Mouse (Mus musculus) B cell, adult 2 months (primary cell): ENCODE results near the gene Tbc1d2b.

Source experiments
- DNase-seq, 2 experiments: peaks; one replicate each; pipeline ENCODE4 v3.0.0; 2022

The Tbc1d2b gene

GRCm38 (mm10) chr9:90241041-90241440 lies 29.6 kb downstream of the Tbc1d2b start:
- DNase-seq = no peak

GRCm38 (mm10) chr9:90240560-90240959 lies 30.0 kb downstream of the Tbc1d2b start:
- no peak for DNase-seq

DNA sequence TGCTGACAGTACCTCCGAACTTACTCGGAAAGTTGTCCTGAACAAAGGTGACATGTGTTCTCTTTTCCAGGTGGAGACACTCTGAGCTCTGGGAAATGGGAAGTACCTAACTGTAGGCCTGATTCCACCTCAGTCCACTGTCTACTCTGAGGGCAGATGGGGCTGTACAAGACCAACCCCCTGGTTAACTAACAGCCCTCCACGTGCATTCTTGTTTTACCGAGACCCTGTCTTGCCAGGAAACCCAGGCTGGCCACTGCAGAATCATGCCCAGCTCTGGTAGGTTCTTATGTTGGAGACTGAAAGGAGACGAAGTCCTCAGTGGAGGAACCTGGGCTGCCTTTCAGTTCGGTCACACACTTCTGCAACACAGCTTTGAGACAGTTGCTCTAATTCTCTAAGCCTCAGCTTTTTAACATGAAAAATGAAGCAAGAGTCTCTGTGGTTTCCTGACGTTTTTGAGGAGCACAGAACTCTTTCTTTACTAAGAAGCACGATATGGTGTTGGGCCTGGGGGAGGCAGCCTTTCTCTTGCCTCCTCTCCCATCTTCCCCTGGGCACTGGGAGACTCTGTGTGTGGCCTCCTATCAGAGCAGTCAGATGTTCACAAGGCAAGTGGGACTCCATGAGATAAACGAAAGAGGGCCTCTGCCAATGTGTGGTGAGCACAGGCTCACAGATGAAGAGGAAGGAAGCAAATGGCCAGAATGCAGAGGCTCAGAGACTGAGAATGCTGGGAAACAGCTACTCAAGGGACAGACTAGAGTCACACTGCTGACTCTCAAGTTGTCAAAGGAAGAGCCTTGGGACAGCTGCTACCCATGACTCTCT lies 33.2 kb downstream of the Tbc1d2b start:
- DNase-seq = no peak

DNA sequence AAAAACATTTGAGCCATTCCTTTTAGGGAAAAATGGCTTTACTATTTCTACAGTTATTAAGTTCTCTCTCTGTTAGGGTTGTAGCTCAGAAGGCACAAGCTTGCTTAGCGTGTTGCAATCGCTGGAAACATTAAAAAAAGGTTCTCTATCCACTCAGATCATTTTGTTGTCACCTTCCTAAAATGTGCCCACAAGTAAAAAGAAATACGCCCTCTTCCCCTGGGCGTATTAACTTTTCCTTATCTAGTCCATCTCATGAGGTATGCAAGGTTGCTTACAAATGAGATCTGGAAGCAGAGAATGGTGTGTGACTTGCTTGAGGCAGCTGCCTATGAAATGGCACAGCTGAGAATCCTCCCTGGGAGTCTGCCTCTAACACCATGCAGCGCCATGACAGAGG lies 33.8 kb downstream of the Tbc1d2b start:
- DNase-seq = no peak

- no peak for DNase-seq
Measured at GRCm38 (mm10) chr9:90235258-90235882, 35.2 kb downstream of the Tbc1d2b start.

GRCm38 (mm10) chr9:90234786-90235185 lies 35.8 kb downstream of the Tbc1d2b start:
- DNase-seq = no peak

DNA sequence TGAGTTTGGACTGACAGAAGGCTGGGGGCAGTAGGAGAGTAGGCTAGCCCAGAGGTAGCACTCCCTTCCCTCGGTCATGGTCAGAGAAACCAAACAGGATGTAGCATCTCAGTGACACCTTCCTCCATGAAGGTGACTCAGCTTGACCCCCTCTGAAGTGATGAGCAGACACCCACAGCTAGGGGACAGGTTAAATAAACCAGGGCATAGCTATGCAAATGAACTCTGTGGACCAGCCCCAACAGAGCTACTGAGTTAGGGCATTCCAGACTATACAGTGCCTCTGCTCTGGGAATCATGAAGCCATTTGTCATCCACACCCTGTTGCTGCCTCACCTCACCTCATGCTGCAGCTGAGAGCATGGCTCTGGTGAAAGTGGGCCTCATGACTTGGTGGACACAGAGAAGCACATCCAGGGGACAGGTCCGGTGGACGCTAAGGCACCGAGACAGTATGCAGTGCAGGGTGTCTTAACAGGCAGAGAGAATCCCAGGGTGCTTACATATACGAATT lies 36.6 kb downstream of the Tbc1d2b start:
- no peak for DNase-seq

DNA sequence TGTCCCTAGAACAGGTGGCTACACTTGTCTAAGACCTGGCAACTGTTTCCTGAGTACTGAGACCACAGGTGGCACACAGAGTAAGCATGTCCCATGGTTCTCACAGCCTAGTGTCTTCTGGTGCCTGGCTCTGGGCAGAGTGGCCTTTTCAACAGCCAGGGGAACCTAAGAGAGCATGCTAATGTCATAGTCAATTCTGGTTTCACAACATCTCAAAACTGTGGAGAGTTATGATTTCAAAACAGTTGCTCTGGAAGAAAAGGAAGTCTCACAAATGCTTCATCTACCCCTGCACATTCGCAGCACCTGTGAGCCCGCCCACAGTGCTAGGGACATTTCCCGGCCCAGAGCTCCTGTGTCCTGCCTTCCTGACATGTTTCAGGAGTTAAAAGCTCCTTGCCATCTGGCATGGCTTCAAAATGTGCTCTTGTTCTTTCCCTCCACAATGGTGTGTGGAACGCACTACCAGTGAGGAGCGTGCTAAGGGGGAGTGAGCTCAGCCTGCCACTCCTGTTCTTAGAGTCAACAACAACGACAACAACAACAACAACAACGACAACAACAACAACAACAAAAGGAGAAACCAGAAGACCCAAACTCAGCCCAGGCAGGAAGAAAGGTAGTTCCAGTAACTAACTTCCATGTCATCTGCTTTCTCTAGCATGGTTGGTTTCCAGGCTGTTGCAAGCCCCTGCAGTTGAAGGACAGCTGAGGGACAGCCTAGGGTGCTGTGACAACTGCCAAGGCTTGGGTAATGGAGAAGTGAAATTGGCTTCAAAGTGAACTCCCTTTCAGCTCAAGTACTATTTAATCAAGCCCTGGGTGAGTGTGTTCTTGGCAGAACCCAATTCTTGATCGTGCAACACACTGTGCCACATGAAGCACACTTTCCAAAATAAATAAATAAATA lies 37.6 kb downstream of the Tbc1d2b start:
- no peak for DNase-seq

DNA sequence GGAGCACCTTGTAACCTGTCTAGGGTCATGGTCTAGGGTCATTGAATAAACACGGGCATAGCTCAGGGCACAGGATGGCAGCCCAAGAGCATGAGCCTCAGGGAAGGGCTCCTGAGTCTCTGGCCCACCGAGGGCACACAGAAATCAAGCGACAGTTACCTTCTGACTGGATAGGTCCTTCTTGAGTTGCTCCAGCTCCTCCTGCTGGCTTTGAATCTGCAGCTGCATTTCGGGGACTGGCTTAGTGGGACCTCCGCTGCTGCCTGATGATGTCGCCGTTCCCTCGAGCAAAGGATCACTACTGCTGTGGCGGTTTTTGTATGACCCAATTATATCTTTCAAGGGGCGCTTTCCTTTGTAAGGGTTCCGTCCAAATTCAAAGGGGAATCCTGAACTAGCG lies 43.4 kb downstream of the Tbc1d2b start:
- DNase-seq = no peak

GRCm38 (mm10) chr9:90226742-90227096 lies 43.9 kb downstream of the Tbc1d2b start:
- no peak for DNase-seq

- DNase-seq = no peak
Measured at GRCm38 (mm10) chr9:90226081-90226741, 44.4 kb downstream of the Tbc1d2b start.

- no peak for DNase-seq
Measured at GRCm38 (mm10) chr9:90222275-90222674, 48.3 kb downstream of the Tbc1d2b start.

DNA sequence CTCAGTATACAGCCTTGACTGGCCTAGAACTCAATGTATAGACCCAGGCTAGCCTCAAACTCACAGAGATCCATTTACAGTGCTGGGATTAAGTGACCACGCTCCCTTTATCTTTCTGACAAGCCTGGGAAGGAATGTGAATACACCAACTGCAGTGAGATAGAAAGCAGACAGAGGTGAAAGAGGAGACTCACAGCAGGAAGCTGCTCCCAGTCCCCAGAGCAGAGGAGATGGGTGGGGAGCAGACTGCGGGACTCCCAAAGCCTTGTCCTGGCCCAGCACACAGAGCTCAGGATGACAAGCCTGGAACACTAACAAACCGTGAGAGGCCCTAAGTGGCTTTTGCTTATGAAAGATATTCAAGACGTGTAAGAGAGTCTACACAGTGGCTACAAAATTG lies 53.1 kb downstream of the Tbc1d2b start:
- no peak for DNase-seq

DNA sequence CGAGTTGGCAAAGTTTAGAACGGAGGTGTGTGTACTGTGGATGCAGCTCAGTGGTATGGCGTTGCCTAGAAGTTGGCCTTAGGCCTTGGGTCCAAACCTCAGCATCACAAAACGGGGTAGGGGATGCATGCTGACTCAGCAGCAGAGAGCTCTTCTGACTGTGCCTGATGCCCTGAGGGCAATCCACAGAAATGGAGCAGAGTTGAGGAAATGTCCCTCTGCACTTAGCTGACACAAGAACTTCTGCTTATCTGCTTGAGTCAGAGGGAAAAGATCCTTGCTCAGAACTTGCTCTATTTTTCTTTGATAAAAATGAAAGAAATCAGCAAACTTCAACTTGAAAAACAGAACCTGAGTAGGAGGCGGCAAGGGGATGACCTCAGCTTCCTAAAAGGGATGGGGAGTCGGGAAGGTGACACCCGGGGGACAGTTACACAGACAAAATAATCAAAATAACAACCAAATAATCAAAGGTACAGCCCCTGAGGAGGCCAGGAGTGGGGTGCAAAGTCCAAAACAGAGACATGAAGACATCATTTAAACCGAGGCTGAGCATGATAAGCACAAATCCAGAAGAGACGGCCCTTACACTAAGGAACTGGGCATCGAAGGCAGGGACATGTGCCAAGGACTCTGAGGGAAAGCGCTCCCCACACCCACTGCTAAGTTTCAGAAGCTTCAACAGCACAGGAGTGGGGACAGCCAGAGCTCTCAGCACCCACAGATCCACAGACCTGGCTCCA lies 54.2 kb downstream of the Tbc1d2b start:
- DNase-seq = no peak

DNA sequence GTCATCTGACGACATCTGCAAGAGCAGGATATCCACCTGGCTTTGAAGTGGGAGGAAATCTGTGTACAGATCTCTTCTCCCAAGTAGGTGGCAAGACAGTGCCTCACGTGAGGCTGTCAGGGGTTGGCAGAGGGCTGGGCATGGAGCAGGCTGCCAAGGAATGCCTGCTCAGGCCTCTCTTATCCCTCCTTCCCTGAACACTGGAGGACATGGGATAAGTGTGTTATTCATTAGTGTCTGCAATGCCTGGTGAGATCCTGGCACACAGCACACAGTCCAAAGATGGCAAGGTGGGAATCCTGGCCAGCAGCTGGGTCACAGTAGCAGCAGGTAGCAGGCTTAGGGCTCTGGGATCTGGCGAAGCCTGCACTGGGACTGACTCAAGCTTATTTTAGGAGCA lies 57.5 kb downstream of the Tbc1d2b start:
- DNase-seq = no peak

DNA sequence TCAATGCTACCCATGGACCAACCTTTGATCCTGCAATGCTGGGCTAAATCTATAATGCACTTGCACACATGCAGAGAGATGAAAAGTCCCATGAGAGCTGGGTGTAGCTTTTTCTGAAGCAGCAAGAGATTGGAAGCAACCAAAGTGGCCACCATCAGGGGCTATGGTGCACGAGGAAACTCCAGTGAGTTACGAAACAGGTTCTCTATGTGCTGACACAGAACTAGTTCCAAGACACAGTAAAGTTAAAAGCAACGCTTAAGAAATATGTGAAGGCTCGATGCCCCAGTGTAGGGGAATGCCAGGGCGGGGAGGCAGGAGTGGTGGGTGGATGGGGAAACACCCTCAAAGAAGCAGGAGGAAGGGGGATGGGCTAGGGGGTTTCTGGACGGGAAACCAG lies 61.9 kb downstream of the Tbc1d2b start:
- no peak for DNase-seq

DNA sequence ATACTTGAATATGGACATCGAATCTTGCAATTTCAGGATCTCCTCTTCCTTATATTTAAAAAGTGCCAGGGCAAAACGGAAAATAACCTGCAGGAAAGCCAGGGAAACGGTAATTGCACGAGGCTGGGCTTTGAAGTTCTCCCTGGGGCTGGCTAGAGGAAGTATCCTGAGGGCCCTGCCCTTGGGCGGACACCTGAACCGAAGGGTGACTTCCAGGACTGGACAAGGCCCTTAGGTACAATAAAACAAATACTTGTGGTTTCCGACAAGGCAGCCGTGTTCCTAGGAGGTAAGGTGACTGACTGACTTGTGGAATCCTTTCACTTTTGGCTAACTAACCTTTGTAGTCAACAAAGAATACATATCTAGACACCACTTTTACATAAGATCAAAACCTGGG lies 62.8 kb downstream of the Tbc1d2b start:
- DNase-seq = no peak

GRCm38 (mm10) chr9:90206500-90206899 lies 64.1 kb downstream of the Tbc1d2b start:
- peak; percentile 85 to 87 for DNase-seq

DNA sequence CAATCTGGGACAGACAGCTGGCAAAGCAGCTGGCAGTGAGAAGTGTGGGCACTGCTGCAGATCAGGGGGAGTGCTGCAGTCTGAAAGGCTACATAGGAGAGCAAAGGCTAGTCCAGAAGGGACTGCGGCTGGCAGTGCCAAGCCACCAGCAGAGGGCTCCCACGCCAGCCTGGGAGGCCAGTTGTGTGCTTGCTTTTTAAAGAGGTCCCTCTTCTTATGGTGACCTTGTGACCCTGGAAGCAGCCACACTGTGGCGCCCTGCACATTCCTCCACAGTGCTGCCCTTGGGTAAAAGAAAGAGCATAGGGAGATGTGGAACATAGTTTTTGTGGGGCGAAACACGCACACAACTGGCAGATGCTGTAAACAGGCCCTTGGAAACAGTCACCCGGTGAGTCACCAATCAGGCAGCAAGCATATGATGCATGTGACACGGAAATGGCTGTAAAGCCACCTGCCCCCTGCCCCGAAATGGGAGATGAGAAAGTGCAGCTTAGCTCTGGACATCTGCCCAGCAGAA lies 66.1 kb downstream of the Tbc1d2b start:
- DNase-seq = no peak

DNA sequence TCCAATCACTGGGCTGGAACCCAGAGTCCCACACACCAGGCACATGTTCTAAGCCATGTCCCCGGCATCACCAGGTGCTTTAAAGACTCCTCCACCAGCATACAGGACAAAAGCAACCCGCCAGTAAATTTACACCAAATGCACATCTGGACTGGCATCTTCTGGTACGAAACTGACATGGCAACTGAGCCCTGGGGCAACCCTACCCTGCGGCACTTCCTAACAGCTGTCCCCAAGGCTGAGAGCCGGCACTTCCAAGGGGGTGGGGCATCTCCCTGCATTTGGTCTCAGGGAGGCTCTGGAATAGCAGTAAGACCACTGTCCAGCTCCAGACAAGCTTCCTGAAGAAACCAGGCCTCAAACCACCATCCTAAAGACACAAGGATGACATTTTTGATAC lies 67.4 kb downstream of the Tbc1d2b start:
- no peak for DNase-seq

DNA sequence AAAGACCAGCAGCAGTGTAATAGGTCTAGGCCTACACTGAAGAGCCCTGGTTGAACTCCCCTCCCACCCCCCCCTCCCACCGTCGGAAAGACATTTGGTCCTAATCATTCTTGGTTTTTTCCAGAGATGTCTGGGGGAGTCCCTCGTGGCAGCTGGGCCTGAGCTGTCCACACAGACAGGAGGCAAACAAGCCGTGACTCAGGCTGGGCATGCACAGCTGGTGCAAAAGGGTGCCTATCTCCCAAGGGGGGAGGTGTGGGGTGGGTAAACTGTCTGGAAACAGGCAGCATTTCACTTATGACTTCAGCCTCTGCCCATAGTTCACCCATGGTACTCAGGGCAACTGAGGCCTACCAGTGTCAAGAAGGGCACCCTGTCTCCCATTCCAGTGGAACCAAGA lies 69.1 kb downstream of the Tbc1d2b start:
- no peak for DNase-seq

DNA sequence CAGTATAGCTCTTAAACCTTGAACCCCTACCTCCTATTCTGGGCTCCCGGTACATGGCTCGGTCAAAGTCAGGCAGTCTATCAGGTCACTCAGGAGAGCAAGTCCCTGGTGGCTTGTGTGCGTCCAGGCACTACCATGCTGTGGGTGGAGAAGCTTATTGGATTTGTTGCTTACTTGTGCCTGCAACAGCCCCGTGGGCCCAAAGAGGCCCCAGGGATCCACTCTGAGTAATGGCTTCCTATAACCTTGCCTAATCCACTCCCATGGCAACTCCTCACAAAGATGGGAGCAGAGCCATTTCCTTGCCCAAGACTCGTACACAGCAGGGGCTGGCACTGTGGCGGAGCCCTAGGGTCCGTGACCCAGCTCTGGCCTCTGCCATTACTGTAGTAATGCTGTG lies 69.5 kb downstream of the Tbc1d2b start:
- no peak for DNase-seq
